Mouse (Mus musculus): ENCODE results near the gene Usp54. TPM values are rescaled to one million over a fixed set of nuclear protein-coding genes. Genes with fewer than 3 reads are reported as not detected.

Usp54 gene
- polyA plus RNA-seq, 1 experiment from 2014 or later: 16.6 TPM

DNA sequence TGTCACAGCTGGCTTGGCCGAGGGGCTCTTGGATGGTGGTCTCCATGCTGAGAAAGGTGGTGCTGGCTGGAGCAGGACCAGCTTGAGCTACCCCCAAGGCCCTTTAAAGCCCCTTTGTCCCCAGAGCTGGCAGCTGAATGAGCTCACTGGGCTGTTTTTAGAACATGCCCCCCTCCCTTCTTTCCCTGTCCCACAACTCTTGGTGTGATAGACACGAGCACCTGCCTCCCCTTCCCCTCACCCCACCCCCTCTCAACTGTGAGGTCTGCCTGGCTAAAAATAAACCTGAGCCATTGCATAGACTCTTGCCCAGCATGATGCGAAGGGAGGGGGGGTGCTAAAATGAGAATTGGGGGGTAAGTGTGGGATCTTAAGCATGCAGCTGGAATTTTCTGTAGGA is 23.6 kb upstream of the Usp54 start:
- peaks cover 50% of the 10 kb centered on the region for H3K27me3 ChIP-seq
- no peak for ATAC-seq (ENCODE audit: low FRiP score, low read depth)
- H3K36me3 ChIP-seq: no peaks in the 10 kb centered on the region
- H3K9ac ChIP-seq (replicated peaks): no peak overlapping the region; the same call in 1 of the 2 replicates
- no peak overlapping the region for H3K4me3 ChIP-seq
- H3K4me1 ChIP-seq: peaks cover 19% of the 10 kb centered on the region
- 67% methylated on average over 3 of the region's 3 CpGs for WGBS
- H3K4me2 ChIP-seq (replicated peaks): no peak overlapping the region
- no peak overlapping the region for H3K27ac ChIP-seq (replicated peaks)
- H3K9me3 ChIP-seq: no peaks in the 10 kb centered on the region

DNA sequence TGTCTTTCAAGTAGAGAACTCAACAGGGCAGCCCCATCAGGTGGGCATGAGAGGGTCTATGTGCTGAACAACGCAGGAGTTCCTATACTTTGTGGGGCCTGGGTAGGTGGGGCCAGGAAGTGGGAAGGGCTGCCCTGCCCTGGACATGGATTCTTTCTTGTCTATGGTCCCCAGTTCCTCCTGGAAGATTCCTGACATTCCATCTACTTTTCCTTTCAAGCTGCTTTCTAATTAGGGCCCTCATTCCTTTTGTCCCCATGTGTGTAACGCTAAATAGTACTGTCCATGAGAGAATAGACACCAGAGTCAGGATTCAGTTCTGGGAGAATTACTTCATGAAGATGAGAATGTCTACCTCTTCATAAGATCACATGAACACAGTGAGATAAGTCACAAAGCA is 22.7 kb upstream of the Usp54 start:
- H3K4me3 ChIP-seq: no peak overlapping the region
- H3K4me2 ChIP-seq (replicated peaks): no peak overlapping the region
- no peak overlapping the region for H3K27ac ChIP-seq (replicated peaks)
- peaks cover 19% of the 10 kb centered on the region for H3K4me1 ChIP-seq
- WGBS: 78% methylated on average over 2 of the region's 2 CpGs
- no peaks in the 10 kb centered on the region for H3K36me3 ChIP-seq
- no peaks in the 10 kb centered on the region for H3K9me3 ChIP-seq
- peaks cover 50% of the 10 kb centered on the region for H3K27me3 ChIP-seq
- no peak for ATAC-seq (ENCODE audit: low FRiP score, low read depth)
- H3K9ac ChIP-seq (replicated peaks): no peak overlapping the region

DNA sequence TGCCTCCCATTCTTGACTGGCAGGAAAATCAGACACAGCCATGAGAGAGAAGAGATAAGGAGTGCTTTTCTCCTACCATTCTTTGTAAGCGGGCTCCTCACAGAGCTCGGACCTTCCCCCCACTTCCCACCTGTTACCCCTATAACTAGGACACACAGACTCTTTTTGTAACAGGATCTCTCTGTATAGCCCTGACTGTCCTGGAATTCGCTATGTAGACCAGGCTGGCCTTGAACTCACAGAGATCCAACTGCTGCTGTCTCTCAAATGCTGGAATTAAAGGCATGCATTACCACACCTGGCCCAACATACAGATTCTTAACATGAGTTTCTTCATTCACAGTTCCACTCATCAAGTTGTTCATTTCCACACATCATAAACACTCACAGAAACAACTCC is 21.9 kb upstream of the Usp54 start:
- Histone ChIP-seq H3K36me3 (no peaks in the 10 kb centered on the region), H3K27ac (replicated peaks) (no peak overlapping the region), H3K4me2 (replicated peaks) (no peak overlapping the region), H3K27me3 (peaks cover 45% of the 10 kb centered on the region), H3K9me3 (no peaks in the 10 kb centered on the region), H3K4me3 (no peak overlapping the region), H3K9ac (replicated peaks) (peak overlapping the region; percentile 74; the same call in 1 of the 2 replicates), H3K4me1 (peaks cover 19% of the 10 kb centered on the region)
- WGBS: 93% methylated on average over 3 of the region's 3 CpGs
- no peak for ATAC-seq (ENCODE audit: low FRiP score, low read depth)

DNA sequence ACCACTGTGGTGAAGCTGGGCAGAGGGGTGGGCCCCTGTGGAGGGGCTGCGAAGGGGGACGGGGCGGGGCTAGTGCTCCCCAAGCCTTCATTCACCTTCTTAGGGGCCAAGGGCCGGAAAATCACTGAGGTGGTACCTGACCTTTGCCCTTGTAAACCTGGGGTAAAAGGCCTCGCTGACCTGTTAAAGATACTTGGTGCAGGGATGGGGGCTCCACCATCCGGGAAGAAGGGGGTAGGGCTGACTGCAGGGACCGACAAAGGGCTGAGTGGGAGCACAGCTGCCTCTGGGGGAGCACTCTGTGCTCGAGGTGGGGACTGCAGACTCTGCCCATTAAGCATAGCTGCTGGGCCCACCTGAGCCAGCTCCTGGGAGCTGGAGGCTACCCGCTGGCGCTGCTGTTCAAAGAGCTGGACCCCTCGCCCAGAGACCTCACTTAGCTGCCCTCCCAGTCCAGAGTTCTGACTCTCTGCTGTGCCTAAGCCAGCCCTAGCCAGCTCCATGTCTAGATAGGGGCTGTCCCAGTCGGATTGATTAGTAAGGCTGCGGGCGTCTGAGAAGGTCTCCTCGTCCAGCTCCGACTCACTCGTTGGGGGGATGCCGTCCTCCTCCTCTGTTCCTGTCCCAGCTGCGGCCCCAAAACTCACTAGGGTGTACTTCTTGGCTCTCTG is 20.9 kb upstream of the Usp54 start:
- peak overlapping the region; percentile 74 for H3K9ac ChIP-seq (replicated peaks)
- peak overlapping the region; percentile 60 for H3K4me3 ChIP-seq
- H3K9me3 ChIP-seq: no peaks in the 10 kb centered on the region
- peak overlapping the region; percentile 85 for H3K27ac ChIP-seq (replicated peaks)
- H3K4me1 ChIP-seq: peaks cover 19% of the 10 kb centered on the region
- ATAC-seq (ENCODE audit: low FRiP score, low read depth): peak; percentile 54
- H3K4me2 ChIP-seq (replicated peaks): peak overlapping the region; percentile 94
- H3K27me3 ChIP-seq: peaks cover 39% of the 10 kb centered on the region
- WGBS: 7% methylated on average over 19 of the region's 19 CpGs
- no peaks in the 10 kb centered on the region for H3K36me3 ChIP-seq

DNA sequence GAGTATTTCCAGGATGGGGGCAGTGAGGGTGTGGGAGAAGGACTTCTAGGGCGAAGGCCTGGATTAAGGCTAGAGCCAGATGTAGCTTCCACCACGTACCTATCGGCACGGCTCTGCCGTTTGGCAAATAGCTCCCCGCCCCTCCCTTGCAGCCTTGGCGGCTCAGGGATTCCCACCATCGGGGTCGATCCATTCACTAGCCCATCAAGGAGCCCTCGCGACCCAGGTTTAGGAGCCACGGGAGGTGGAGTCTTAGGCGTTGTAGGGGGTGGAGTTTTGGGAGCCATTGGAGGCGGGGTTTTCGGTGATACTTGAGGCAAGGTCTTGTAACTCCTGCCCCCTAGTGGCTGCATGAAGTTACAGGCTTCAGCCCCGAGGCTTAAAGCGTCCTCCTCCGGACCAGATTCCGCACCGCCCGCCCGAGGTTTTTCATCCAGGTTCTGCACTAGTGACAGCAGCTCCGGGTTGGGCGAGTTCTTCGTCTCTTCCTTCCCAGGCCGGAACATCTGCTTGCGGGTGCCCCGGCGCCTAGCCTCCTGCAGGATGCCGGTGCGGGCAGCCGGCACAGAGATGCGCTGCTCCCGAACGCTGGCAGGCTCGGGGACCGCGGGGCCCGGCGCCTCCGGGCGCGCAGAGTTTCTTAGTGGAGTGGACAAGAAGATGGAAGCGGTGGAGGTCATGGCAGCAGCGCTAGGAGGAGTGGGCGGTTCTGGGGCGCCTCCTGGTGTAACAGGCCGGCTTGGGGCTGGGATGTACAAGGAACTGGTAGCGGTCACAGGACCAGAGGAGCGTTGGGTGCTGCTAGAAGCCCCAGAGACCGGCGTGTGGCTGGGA is 20.2 kb upstream of the Usp54 start:
- Histone ChIP-seq H3K27ac (replicated peaks) (peak overlapping the region; percentile 85), H3K4me1 (peaks cover 19% of the 10 kb centered on the region), H3K9ac (replicated peaks) (peak overlapping the region; percentile 74), H3K4me2 (replicated peaks) (peak overlapping the region; percentile 94), H3K36me3 (no peaks in the 10 kb centered on the region), H3K9me3 (no peaks in the 10 kb centered on the region), H3K4me3 (peak overlapping the region; percentile 60), H3K27me3 (peaks cover 36% of the 10 kb centered on the region)
- peak; percentile 86 for ATAC-seq (ENCODE audit: low FRiP score, low read depth)
- WGBS: 1% methylated on average over 52 of the region's 52 CpGs

DNA sequence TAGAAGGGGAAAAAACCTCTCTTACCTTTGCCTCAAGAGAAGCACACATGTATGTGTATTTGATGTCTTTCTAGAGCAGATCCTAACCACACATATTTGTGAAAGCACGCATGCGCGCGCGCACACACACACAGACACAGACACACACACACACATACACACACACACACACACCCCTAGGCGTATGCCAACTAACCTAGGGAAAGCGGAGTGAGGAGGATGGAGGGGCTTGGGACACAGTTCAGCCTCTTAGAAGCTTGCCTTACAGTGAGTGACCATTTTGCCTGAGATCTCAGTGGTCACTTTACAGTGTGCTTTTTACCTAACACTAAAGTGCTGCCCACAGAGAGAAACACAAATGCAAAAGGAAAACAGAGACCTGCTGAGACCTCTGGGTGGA is 18.8 kb upstream of the Usp54 start:
- ATAC-seq (ENCODE audit: low FRiP score, low read depth): no peak
- WGBS: 97% methylated on average over 7 of the region's 7 CpGs
- H3K4me1 ChIP-seq: peaks cover 19% of the 10 kb centered on the region

DNA sequence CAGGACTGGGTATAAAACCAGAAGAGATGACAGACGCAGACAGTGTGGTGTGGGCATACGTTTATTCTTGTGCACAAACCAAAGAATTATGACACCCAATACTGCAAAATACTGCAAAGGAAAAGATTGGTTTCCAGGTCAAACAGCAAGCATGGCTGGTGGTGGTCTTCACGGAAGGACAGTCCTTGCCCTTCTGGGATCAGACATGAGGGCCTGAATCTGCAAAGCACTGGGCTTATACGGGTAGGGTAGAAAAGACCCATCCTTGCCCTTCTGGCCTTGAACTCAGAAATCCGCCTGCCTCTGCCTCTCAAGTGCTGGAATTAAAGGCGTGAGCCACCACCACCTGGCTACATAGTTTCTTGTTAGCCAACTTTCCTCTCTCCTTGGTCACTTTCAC is 18.0 kb upstream of the Usp54 start:
- Histone ChIP-seq H3K4me3 (no peak overlapping the region), H3K27me3 (peaks cover 24% of the 10 kb centered on the region), H3K4me2 (replicated peaks) (no peak overlapping the region), H3K27ac (replicated peaks) (no peak overlapping the region), H3K9me3 (no peaks in the 10 kb centered on the region), H3K9ac (replicated peaks) (no peak overlapping the region), H3K4me1 (peaks cover 14% of the 10 kb centered on the region), H3K36me3 (no peaks in the 10 kb centered on the region)
- ATAC-seq (ENCODE audit: low FRiP score, low read depth): no peak
- WGBS: 90% methylated on average over 6 of the region's 6 CpGs

More for the DNA sequence above, 18.8 kb upstream of the Usp54 start:
- Histone ChIP-seq H3K36me3 (no peaks in the 10 kb centered on the region), H3K4me2 (replicated peaks) (no peak overlapping the region), H3K27ac (replicated peaks) (no peak overlapping the region), H3K9ac (replicated peaks) (no peak overlapping the region), H3K4me3 (no peak overlapping the region), H3K9me3 (no peaks in the 10 kb centered on the region), H3K27me3 (peaks cover 31% of the 10 kb centered on the region)

DNA sequence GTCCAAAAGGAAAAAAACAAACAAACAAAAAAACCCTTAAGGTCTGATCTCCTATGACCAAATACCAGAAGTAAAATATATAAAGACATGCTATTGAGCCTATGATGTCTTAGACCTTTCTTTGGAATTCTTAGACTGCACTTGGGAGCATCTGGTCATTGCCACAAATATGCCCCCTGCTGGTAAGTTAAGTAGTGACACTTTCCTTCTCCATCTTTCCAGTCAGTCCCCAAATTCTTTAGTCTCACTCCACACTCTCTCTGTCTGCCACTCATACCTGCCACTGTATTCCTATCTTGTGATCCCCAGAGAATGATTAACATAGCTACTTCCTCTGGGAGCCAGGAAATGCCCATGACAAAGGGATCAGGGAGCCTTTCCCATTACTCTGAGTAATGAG is 17.5 kb upstream of the Usp54 start:
- Histone ChIP-seq H3K4me2 (replicated peaks) (no peak overlapping the region), H3K27me3 (peaks cover 18% of the 10 kb centered on the region), H3K4me1 (peaks cover 14% of the 10 kb centered on the region), H3K27ac (replicated peaks) (no peak overlapping the region), H3K9ac (replicated peaks) (no peak overlapping the region), H3K4me3 (no peak overlapping the region), H3K36me3 (no peaks in the 10 kb centered on the region), H3K9me3 (no peaks in the 10 kb centered on the region)
- ATAC-seq (ENCODE audit: low FRiP score, low read depth): no peak

DNA sequence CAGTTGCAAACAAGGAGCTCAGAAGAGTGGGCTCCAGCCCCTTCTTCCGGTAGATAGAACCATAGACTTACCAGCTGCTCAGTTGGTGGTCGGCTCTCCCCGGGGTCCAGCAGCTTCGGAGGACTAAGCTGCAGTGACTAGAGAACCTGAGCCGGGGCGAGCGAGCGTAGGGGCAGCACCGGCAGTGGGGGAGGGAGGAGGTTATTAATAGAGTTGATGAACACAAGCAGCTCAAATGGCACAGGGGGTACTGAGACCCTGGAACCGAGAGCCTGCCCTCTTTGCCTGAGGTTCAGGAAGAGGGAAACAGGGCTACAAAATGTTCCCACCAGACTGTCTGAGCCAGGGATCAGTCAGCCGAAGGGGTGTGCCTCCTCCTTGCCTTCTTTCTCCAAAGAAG is 15.5 kb upstream of the Usp54 start, which contains the start of gene Myoz1:
Myoz1 (minus strand) TSS at position 180 of the 400 bp plus-strand sequence.
- WGBS: 35% methylated on average over 11 of the region's 11 CpGs
- H3K27ac ChIP-seq (replicated peaks): no peak within 1 kb of the TSS
- no peak within 1 kb of the TSS for H3K9ac ChIP-seq (replicated peaks)

DNA sequence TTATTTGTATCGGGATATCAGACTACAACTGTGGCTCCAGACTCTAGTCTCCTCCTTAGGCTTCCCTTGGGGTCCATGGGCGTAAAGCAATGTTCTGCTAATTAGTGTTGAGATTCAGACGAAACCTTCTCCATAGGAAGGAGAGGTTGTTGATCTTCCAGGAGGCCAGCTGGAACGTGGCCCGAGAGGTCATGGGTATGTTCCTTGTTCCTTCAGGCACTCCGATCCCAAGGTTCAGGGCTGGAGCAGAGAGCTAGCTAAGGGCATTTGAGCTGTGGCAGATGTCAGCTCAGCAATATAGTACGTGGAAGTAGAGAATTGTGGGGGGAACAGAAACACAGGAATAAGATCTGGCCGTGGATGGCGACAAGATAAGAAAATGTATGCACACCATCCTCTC is 14.9 kb upstream of the Usp54 start:
- WGBS: 81% methylated on average over 9 of the region's 9 CpGs
- H3K27me3 ChIP-seq: no peaks in the 10 kb centered on the region; the same call in 1 of the 2 replicates
- ATAC-seq (ENCODE audit: low FRiP score, low read depth): no peak
- H3K36me3 ChIP-seq: no peaks in the 10 kb centered on the region
- no peaks in the 10 kb centered on the region for H3K9me3 ChIP-seq
- H3K9ac ChIP-seq (replicated peaks): no peak overlapping the region
- no peak overlapping the region for H3K4me2 ChIP-seq (replicated peaks)
- no peak overlapping the region for H3K4me3 ChIP-seq
- H3K4me1 ChIP-seq: peaks cover 3% of the 10 kb centered on the region; the same call in 1 of the 2 replicates
- no peak overlapping the region for H3K27ac ChIP-seq (replicated peaks)

More for the DNA sequence above, 15.5 kb upstream of the Usp54 start, which contains the start of gene Myoz1:
- no peak within 1 kb of the TSS for H3K4me3 ChIP-seq
- no peak within 1 kb of the TSS for H3K4me2 ChIP-seq (replicated peaks)
- H3K36me3 ChIP-seq: no peaks in the 10 kb centered on the region
- H3K27me3 ChIP-seq: no peaks in the 10 kb centered on the region; the same call in 1 of the 2 replicates
- no peak for ATAC-seq (ENCODE audit: low FRiP score, low read depth)
- no peaks in the 10 kb centered on the region for H3K9me3 ChIP-seq
- peaks cover 4% of the 10 kb centered on the region for H3K4me1 ChIP-seq

DNA sequence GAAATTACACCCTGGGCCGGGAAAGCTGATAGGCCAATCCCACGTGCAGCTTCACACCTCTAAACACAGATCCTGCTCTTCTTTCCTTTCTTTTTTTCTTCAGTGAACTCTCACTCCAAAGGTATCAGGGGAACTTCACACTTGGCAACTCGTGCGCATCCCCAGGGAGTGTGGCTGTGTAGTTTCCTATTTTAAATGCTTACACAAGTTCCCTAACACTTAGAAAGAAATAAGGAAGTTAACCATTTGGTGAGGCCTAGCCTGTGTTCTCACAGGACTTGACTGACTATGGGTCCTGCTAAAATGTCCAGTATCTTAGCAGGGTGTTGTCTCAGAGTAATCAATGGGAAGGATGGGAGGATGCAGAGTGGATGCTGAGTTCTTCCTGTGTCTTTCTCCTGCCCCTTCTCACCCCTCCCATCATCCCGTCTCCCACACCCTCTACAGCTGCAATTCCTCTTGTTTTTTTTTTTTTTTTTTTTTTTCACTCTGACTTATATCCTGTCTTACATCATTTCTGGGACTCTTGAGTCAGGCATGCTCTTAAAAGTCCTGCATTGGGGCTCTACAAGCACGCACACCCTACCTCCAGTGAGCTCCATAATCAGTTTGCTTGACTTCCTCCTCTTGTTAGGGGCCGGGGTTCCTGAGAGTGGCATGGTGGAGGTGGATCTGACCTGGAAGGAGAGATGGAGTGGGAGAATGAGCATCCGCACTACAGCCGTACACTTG is 14.0 kb upstream of the Usp54 start:
- no peaks in the 10 kb centered on the region for H3K9me3 ChIP-seq
- 84% methylated on average over 9 of the region's 9 CpGs for WGBS

More for the DNA sequence above, 14.0 kb upstream of the Usp54 start:
- ATAC-seq (ENCODE audit: low FRiP score, low read depth): no peak
- Histone ChIP-seq H3K4me2 (replicated peaks) (no peak overlapping the region), H3K4me3 (no peak overlapping the region), H3K27me3 (no peaks in the 10 kb centered on the region; the same call in 1 of the 2 replicates), H3K27ac (replicated peaks) (no peak overlapping the region), H3K36me3 (no peaks in the 10 kb centered on the region), H3K9ac (replicated peaks) (no peak overlapping the region), H3K4me1 (no peaks in the 10 kb centered on the region)
